Mouse (Mus musculus) right cerebral cortex, postnatal 4 days (tissue): ENCODE data around the gene Tbc1d17.

Experiments
- DNase-seq: peaks from one replicate; pipeline ENCODE4 v3.0.0-alpha.2; 2022

Gene Tbc1d17

DNA sequence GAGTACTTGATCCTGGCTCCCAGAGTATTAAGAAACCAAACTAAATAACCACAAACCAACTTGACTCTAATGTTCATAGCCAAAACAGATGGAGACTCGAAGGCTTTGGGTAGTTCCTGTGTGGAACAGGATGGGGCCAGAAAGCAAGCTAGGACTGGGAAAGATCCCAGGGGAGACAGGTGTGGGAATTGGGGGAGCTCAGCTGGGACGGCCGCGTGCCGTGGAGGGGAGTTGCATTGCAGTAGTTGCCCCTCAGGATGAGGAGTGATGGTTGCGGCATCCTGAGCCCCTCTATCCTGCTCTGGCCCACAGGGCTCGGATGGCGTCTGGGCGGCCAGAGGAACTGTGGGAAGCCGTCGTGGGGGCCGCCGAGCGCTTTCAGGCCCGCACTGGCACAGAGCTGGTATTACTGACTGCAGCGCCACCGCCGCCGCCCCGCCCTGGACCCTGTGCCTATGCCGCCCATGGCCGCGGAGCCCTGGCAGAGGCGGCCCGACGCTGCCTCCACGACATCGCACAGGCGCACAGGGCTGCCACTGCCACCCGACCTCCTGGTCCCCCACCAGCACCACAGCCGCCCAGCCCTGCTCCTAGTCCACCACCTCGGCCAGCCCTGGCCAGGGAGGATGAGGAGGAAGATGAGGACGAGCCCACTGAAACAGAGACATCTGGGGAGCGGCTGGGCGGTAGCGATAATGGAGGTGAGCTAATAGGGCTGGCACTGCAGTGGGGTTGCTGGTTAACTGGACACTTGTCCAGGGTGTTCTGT lies 3.6 kb upstream of the Tbc1d17 start:
- DNase-seq, result no peak

DNA sequence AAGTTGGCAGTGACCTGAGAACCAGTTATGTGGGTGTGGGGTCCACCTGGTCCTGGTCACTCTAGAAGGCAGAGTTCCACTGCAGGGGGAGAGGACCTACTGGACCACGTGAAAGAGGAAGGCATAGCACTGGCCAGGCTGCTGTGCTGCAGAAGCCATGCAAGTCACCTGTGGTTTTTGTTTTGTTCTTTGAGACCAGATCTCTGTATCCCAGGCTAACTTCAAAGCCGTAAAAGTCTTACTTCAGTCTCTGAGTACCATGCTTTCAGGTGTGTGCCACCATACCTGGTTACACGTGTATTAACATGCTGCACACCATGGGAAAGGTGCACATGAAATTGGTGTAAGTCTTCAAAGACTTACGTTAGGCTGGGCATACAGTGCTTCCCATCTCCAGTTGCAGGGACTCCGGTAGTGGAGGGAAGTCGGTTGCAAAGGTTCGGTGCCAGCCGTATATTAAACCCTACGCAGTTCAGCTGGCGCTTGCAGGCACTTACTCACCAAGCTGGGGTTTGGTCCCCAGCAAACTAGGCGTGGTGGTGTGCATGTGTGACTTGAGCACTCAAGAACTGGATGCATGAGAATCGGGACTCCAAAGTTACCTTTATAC lies 2.9 kb upstream of the Tbc1d17 start:
- DNase-seq, result no peak

DNA sequence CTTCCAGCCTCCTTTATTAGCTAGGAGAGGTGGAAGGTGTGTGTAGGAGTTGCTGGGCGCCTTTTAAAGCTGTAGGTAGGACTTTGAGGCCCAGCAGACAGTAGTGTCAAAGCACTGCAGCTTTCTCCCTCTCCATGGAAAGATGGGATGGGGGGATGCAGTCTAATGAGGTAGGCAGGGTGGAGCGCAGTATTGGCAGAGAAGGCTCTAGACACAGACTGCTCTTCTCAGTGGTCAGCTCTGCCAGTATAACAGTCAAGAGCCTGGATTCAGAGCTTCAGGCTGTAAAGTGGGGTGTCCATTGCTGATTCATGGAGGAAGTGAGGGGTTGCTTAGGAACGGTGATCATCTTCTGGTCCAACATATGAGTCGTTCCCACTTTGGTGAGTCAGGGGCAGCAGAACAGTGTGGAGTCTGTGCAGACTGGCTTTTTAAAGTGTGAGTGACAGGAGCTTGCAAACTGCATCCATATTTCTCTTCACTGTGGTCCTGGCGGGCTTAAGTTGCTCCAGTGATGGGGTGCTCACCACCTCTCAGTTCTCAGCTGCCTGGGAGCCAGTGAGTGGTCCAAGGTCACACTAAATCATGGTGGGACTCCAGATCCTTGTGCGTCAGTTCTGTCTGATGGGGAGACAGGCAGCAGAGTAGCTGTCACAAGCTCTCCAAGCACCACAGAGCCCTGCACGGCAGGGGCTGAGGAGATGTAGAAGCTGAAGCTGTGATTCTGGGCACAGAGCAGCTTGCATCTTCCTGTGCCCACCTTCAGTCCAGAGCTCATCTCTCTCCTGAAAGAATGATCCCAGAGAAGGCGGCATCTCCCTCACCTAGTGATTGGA lies 2.1 kb upstream of the Tbc1d17 start:
- DNase-seq, result no peak

DNA sequence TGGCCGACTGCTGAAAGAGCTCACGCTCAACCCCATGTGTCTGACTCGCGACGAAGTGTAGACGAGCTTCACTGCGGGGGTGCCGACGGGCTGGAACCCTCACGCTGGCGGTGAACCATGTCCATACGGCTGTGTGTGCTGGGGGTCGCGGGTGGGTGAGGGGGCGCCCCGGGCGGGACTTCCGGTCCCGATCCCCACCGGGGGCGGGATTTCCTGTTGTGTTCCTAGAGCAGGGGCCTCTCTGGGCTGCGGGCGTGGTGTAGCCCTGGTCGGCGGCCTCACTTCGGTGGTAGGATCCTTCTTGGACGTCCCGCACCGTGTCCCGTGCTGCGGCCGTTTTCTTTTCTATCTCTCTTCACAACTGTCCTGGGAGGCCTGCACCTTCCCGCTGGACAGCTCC lies 1.3 kb upstream of the Tbc1d17 start:
- peak; percentile 83 for DNase-seq

DNA sequence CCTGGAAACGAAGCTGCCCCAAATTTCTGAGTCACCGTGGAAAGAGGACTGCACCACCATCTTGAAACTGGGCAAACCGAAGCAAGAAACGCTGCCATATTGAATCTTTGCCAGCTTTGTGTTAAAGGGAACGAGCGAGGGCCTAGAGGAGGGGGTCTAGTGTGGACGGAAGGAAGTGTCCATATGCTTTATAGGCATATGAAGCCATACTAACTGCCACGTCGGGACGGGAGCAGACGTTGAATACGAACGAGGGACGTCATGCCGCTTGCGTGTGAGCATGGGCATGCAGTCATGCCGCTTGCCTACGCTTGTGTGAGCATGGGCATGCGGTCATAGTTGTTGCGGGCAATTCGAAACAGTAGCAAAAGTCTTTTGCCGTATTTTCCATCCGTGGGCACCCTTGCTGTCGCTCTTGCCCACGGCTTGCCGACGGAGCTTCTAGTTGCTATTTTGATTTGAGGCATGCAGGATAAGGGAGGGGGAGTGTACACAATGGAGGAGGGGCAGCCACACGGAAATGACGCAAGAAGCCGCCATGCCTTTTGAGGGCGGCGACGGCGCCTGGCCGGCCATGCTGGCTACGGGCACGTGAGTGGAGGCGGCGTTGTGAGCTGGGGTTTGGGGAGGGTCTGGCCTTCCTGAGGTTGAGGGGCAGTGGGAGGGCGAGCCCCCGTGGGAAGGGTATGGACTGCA lies 685 bp upstream of the Tbc1d17 start:
- peak; percentile 83 for DNase-seq

DNA sequence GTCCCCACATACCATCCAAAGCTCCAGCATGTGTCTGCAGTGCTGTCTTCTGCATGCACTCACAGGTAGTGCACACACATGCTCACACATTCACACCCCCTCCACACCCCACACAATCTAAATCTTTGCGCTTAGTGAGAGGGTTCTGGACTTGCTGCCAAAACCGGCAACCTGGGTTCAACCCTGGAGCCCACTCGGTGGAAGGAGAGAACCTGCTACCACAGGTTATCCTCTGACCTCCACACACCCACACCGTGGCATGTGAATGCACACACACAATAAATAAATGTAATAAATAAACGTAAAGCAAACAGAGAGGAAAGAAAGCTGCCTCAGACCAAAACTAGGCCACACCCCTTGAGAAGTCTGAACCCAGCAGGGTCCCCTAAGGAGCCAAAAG lies 1.1 kb downstream of the Tbc1d17 start:
- no peak for DNase-seq

DNA sequence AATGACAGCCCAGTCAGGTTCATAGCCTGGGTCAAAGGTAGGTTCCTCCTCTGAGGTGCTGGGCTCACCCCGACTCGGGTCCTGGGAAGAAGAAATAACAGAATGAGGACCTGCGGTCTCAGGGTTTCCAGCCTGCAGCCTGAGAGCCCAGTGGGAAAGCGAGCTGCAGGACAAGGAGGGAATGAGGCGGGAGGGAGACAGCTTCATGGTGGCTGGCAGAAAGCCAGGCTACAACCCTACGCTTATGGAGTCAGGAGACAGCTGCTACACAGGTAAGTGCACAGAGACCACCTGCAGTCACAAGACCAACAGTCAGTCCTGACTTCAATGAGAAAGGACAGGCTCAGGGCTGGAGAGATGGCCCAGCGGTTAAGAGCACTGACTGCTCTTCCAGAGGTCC lies 2.1 kb downstream of the Tbc1d17 start:
- no peak for DNase-seq

DNA sequence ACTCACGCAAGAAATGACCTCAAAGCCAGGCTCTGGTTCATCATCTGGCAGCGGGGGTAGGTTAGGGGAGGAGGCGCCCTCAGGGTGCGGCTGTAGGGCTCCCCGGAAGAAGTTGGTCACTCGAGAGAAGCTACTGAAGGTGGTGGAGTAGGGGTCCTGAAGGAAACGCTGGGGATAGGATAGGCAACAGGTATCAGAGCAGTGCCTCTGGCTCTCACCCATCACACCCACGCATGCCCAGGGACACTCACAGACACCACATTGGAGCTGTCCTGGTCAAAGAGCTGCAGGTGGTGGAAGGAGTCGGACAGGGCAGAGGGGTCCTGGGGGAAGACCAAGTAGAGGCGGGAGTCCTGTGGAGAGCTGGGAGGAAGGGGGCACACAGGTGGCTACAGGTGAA lies 3.9 kb downstream of the Tbc1d17 start:
- DNase-seq, result no peak

DNA sequence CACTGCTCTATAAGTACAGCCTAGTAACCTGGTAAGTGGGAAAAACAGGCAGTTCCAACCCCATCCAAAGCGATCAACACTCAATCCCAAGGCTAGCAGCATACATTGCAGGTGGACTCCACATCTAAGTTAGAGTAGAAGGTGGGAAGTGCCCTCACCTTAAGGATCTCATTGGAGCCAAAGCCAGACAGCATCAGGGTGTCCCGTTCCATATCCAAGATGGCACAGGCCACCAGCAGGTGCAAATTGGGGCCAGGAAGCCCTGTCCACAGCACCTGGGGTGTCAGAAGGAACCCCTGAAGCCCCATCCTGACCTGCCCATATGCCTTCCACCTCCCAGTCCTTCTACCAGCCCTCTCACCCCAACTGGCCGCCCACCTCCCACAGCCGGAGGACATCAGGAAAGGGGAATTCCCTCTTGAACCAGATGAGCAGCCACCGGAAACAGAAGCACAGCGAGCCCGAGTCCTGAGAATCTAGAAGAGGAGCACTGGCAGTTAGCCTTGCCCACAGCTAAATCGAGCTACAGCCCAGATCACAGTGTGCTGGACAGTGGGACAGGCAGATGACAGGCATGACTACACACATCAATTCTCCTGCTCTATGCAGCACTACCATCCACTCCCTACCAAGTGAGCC lies 6.9 kb downstream of the Tbc1d17 start:
- DNase-seq, result no peak

DNA sequence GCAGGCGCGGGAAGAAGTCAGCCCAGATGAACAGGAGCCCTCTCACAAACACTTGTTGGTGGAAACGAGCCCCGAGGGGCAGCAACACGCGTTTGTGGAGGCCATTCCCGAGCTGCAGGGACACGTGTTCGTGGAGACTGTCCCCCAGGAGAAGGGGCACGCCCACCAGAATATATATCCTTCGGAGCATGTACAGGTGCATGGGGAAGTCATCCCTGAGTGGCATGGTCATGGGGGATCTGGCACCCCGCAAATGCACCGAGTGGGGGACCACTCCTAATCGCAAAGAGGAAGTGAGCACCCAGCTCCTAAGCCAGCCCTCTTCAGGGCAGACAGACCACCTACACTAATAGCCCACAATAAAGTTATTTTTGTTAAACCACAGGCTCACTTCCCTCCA lies 8.5 kb downstream of the Tbc1d17 start:
- no peak for DNase-seq

DNA sequence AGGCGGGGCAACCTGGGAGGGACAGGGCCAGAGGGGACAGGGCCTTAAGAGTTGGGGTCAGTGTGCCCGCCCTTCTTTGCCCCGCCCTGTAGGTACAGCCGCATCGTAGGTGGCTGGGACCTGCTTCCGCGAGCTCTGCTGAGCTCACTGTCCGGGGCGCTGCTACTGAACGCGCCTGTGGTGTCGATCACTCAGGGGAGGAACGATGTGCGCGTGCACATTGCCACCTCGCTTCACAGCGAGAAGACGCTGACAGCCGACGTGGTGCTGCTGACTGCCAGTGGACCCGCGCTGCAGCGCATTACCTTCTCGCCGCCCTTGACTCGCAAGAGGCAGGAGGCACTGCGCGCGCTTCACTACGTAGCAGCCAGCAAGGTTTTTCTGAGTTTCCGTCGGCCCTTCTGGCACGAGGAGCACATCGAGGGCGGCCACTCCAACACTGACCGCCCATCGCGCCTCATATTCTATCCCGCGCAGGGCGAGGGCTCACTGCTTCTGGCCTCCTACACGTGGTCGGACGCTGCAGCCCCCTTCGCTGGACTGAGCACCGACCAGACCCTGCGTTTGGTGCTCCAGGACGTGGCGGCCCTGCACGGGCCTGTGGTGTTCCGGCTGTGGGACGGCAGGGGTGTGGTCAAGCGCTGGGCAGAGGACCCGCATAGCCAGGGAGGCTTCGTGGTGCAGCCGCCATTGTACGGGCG lies 9.2 kb downstream of the Tbc1d17 start:
- DNase-seq, result peak; percentile 67

DNA sequence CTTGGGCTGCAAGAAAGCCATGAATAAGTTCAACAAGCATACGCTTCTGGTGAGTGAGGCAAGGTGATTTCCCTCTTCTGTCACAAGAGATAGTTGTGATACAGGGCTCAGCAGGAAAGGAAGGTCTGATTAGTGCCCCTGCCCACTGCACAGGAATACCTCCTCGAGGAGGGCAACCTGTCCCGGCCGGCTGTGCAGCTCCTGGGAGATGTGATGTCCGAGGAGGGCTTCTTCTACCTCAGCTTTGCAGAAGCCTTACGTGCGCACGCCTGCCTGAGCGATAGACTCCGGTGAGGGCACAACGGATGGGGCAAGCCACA lies 9.7 kb downstream of the Tbc1d17 start:
- no peak for DNase-seq

DNA sequence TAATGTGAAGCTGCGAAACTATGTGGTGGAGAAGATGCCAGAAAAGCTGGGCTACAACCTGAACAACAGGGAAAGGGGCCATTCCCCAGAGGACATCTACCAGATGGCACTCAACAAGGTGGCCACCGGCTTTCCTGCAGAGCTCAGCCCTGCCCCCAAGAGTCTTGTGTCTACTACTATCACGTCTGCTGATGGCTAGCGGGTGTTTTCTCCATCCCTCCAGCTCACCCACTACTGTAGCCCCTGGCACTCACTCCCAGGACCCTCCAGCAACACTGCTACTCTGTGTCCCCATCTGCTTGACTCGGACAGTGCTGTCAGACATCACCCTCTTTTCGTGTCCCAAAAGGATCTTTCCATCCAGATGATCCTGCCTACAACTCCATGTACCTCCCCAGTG lies 10.8 kb downstream of the Tbc1d17 start:
- DNase-seq, result no peak

DNA sequence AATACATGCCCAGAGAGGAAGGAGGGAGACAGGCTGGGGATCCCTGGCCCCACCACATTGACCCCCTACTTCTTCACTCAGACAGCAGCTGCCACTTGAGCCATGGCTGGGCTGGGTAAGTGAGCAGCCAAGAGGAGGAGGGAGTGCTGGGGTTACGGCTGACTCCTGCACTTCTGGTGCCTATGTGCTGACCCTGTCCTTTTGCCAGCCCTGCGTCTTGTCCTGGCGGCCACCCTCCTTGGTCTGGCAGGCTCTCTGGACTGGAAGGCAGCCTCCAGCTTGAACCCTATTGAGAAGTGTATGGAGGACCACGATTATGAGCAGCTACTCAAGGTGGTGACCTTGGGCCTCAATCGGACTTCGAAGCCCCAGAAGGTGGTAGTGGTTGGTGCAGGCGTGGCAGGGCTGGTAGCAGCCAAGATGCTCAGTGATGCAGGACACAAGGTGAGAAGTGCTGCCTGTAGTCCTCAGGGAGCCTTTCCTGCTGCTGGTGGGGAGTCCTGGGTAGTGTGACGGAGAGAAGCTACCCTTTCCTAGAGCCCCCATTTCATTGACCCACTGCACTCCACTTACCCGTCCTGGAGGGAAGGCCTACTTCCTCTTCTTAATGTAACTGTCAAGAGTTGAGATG lies 12.3 kb downstream of the Tbc1d17 start:
- no peak for DNase-seq

DNA sequence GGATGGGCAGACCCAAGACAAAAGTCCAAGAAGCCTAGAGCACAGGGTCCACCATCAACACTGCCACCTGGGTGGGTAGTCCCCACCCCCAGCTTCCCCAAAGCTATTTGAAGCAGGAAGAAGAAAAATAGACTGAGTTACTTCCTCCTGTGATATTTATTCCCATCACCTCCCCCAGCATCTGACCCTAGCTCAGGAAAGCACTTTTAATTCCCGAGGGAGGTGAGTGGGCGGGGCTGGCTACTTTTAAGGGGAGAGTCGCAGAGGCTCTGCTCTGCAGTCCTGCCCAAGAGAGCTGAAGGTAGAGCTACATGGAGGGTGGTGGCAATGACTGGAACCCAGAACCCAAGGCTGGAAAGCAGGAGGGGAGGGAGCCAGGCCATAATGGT lies 12.9 kb downstream of the Tbc1d17 start:
- DNase-seq, result no peak

DNA sequence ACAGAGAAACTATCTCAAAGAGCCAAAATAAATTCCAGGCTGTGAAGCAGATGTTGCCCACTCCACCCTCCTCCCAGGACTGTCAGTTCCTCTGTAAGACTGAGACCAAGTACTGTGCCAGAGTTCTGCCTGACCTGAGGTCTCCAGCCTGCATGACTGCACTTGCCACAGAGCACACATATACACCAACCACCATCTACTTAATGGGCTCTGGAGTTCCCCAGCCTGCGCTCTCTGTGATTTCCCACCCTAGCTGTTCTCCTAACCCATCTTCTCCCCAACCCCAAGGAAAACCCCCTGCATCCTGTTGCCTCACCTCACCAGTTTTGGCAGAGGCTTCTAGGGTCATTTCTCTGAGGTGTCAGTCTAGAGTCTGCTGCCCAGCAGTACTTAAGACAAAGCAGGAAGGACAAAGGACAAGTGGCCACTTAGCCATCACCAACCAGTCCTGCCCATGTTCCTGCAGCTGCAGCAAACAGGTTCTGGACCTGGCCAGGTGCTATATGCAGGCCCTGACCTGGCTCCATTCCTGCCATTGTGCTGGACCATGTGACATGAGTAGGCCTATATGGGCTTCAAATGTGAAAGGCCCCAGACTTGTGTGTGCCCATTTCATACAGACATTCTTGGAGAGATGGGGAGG lies 13.4 kb downstream of the Tbc1d17 start:
- DNase-seq, result no peak

DNA sequence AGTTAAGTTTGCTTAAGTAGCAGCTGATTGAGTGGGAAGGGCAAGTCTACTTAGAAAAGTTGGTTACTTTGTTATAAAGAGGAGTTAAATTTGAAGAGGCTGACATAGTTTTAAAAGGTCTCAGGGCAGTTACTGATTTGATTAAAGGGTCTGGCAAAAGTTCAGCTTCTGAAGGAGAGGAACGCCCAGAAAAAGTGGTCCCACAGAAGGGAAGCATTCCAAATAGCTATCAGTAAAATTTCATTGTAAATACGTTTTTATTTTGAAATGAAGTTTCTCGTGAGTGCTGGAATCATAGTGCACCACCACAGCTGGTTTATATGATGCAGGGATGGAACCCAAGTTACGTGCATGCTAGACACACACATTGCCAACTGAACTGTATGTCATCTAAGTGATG lies 16.1 kb downstream of the Tbc1d17 start:
- DNase-seq, result no peak

DNA sequence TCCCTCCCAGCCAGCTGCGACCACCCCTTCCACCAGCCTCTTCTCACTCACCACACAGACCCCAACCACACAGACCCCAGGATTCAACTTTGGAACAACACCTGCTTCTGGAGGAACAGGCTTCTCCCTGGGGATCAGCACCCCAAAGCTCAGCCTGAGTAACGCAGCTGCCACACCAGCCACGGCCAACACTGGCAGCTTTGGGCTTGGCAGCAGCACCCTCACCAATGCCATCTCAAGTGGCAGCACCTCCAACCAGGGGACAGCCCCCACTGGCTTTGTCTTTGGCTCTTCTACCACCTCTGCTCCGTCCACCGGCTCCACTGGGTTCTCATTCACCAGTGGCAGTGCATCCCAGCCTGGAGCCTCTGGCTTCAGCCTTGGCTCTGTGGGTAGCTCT lies 20.2 kb downstream of the Tbc1d17 start:
- DNase-seq, result no peak

DNA sequence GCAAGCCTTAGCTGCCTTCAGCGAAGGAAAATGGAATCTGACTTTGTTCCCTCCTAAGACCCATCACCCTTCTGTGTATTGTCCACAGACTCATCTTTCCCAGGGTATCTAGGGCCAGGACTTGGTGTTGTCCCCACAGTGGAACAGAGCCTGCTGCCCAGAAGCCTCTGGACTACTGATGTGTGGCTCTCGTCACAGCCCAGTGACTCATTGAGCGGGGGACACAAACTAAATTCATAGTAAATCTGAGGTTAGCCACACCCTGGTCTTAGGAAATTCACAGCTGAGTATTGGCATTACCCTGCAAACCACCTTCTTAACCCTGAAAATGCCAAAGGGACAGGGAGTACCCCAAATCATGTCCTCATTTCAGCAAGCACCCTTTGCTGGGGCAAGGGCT lies 22.1 kb downstream of the Tbc1d17 start:
- no peak for DNase-seq

DNA sequence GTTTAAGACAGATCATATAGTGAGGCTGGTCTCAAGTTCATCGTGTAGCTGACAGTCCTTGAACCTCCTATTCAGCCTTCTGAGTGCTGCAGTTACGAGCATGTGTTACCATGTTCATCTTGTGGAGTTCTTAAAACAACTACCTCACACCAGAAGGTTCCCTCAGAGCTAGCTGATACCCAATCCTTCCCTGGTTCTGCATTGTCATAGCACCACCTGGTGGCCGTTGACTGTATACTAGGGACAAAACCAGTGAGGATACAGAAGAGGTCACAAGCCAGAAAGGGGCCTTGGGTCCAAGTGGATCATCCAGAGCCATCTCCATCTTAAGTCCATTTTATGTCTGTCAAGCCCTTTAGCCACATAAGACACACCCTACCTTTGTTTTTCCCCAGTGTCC lies 24.0 kb downstream of the Tbc1d17 start:
- peak; percentile 87 for DNase-seq

DNA sequence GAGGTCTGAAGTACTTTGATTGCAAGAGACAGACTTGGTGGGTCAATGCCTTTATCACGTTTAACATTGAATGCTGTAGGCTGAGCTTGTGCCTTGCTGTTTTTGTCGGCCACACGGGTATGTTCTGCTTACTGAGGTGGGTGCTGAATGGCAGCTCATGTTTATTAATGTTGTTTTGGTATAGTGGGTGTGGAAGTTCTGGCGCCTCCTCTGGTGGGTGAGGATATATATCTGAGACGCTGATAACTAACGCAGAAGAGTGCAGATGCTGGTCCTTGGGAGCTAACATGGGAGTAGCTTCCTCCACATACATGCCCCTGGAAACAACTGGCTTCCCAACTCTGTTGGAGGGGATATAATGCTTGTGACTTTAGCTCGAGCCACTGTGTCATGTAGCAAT lies 25.5 kb downstream of the Tbc1d17 start:
- no peak for DNase-seq
